Mouse (Mus musculus) kidney, embryonic 14.5 days (tissue): Measurements from ENCODE around the gene Zmynd8. TPM values are rescaled to one million over a fixed set of nuclear protein-coding genes. Genes with fewer than 3 reads are reported as not detected.

Experiments
- ATAC-seq: fragments of 200-750 bp; cut with Nextera tagmentation; 2 replicates; pipeline ENCODE4 v1.8.0; 2017; ENCODE audit warnings: moderate number of reproducible peaks, mild to moderate bottlenecking, moderate TSS enrichment, moderate library complexity; ENCODE audit not compliant: low FRiP score, low TSS enrichment
- H3K27ac ChIP-seq: fragments of 300-500 bp; sonication (generic); 2 replicates; pipeline ENCODE4 v1.5.1; 2014; ENCODE audit warnings: low read depth, mild to moderate bottlenecking, low read length, moderate library complexity, mixed read lengths
- H3K27me3 ChIP-seq: fragments of 300-500 bp; sonication (generic); 2 replicates; pipeline ENCODE4 v1.6.1; 2014; ENCODE audit warnings: mild to moderate bottlenecking, low read length; ENCODE audit not compliant: control insufficient read depth, insufficient read depth
- H3K36me3 ChIP-seq: fragments of 300-500 bp; sonication (generic); 2 replicates; pipeline ENCODE4 v1.6.1; 2014; ENCODE audit warnings: low read length, mixed read lengths; ENCODE audit not compliant: control insufficient read depth, insufficient read depth
- H3K4me1 ChIP-seq: fragments of 300-500 bp; sonication (generic); 2 replicates; pipeline ENCODE4 v1.6.1; 2014; ENCODE audit warnings: low read length, mixed read lengths; ENCODE audit not compliant: control insufficient read depth, insufficient read depth
- H3K4me2 ChIP-seq: fragments of 300-500 bp; sonication (generic); replicated peaks from 2 replicates; pipeline ENCODE4 v1.6.1; 2014; ENCODE audit warnings: low read depth, mild to moderate bottlenecking, low read length
- H3K4me3 ChIP-seq: fragments of 300-500 bp; sonication (generic); 2 replicates; pipeline ENCODE4 v1.5.1; 2014; ENCODE audit warnings: mild to moderate bottlenecking, low read length
- H3K9ac ChIP-seq: fragments of 300-500 bp; sonication (generic); 2 replicates; pipeline ENCODE4 v1.6.1; 2014; ENCODE audit warnings: low read depth, mild to moderate bottlenecking, low read length, moderate library complexity
- H3K9me3 ChIP-seq: fragments of 300-500 bp; sonication (generic); 2 replicates; pipeline ENCODE4 v1.6.1; 2016; ENCODE audit warnings: low read length; ENCODE audit not compliant: control insufficient read depth
- WGBS: fragments of 180-500 bp; shearing (Covaris S2); extraction: QIAGEN DNeasy Blood & Tissue Kit; methylation state at CpG from one replicate; pipeline ENCODE4 v1.1.7; 2014; 5-methylcytosine and 5-hydroxymethylcytosine counted together
- polyA plus RNA-seq: library from polyadenylated mRNA; unstranded; fragments of >200 nt; fragmentation: Nextera tagmentation; extraction: Ambion mirVana; gene quantifications from 2 replicates; pipeline ENCODE4 v1.2.1, GENCODE M21; 2014

Gene Zmynd8
- polyA plus RNA-seq, 1 experiment from 2014 or later: 61.1 TPM

- no peak for ATAC-seq
- Histone ChIP-seq H3K4me2 (no peak overlapping the region), H3K27me3 (no peaks in the 10 kb centered on the region), H3K4me3 (no peak overlapping the region), H3K27ac (no peak overlapping the region), H3K9ac (no peak overlapping the region), H3K4me1 (no peaks in the 10 kb centered on the region), H3K9me3 (no peaks in the 10 kb centered on the region), H3K36me3 (peaks cover 86% of the 10 kb centered on the region)
- WGBS: 86% methylated on average over 3 of the region's 3 CpGs
These were observed 78.7 kb downstream of the Zmynd8 start for GRCm38 (mm10) chr2:165820073-165820472.

DNA sequence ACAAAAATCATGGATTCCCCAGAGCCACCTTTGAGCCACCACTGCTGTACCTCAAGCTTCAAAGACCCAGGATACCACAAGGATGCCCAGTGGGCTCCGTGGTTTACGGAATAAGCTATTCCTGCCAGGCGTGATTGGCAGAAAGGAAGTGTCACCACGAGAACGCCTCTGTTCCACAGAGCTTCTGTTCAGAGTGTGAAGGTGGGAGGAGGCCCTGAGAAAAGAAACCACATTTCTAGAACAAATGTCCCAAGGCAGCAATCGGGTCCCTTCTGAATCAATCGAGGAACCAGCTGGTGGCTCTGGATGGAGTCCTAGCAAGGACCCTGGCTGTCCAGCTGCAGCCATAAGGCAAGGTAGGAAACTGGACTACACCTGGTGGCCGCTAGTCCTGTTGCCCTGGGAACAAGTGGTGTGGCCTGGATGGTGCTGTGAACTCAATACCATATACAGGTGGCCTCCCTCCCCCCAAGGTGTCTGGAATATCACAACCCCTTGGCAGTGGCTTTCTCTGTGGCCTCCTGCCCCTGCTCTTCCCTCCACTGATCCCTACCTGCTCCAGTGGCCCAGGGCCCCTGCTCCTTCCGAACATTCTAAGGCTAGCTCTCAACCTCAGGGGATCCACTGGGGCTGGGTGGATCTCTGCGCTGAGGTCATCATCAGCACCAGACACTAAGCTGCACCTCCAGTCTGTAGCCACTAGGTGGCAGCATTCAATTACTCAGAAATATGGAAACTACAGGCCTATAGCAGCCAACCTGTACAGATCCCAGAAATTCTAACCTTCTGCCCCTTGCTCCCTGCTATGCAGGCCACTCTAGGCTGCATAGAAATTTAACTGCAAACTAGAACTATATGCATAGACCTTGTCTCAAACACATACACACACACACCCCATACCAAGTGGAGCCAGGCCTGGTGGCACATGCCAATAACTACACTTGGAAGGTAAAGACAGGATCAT is 79.5 kb downstream of the Zmynd8 start:
- no peaks in the 10 kb centered on the region for H3K4me1 ChIP-seq
- no peak overlapping the region for H3K4me2 ChIP-seq
- H3K27ac ChIP-seq: no peak overlapping the region
- H3K36me3 ChIP-seq: peaks cover 87% of the 10 kb centered on the region
- 81% methylated on average over 10 of the region's 10 CpGs for WGBS
- peak; percentile 69; the same call in 1 of the 2 replicates for ATAC-seq
- no peaks in the 10 kb centered on the region for H3K9me3 ChIP-seq
- H3K4me3 ChIP-seq: no peak overlapping the region
- H3K27me3 ChIP-seq: no peaks in the 10 kb centered on the region
- 0 out of 2 replicates have a peak overlapping the region, but pooled peaks have one; percentile 4 for H3K9ac ChIP-seq

DNA sequence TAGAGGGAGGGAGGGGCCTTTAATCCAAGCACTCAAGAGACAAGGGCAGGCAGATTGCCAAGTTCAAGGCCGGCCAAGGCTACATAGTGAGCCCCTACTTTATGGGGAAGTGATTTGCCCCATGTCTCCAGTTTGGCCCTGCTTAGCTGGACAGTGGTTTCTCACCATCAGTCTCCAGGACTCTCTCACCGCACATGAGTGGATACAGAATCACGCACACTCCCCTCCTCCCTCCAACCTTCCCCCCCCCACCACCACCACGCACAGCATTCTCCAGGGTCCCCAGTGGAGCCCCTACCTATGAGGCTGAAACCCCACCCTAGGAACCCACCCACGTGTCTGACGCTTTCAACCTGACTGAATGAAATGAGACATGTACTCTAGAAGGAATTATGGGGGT is 80.2 kb downstream of the Zmynd8 start:
- Histone ChIP-seq H3K27me3 (no peaks in the 10 kb centered on the region), H3K27ac (no peak overlapping the region), H3K4me3 (no peak overlapping the region), H3K9me3 (no peaks in the 10 kb centered on the region), H3K4me2 (no peak overlapping the region), H3K36me3 (peaks cover 88% of the 10 kb centered on the region), H3K4me1 (no peaks in the 10 kb centered on the region), H3K9ac (no peak overlapping the region)
- WGBS: 80% methylated on average over 6 of the region's 6 CpGs
- ATAC-seq: no peak

DNA sequence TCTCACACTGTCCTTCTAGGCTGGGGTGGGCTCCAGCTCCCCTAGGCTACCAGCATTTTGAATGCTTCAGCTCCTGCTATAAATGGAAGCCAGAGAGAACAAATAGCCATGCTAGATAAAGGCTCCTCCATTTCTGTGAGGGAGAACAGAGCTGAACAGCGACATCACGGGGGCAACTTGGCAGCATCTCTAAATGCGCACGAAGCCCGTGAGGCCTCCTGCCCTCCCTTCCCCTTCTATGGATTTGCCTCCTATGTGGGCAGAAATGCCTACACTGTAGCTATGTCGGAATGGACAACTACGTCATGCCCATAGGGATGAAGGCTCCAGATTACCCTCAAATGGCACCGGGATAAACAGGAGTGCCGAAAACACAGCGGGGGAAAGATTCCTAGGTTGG is 81.4 kb downstream of the Zmynd8 start:
- ATAC-seq: no peak
- Histone ChIP-seq H3K4me2 (no peak overlapping the region), H3K36me3 (peaks cover 88% of the 10 kb centered on the region), H3K4me1 (no peaks in the 10 kb centered on the region), H3K27ac (no peak overlapping the region), H3K27me3 (no peaks in the 10 kb centered on the region), H3K9ac (no peak overlapping the region), H3K4me3 (no peak overlapping the region), H3K9me3 (no peaks in the 10 kb centered on the region)
- 97% methylated on average over 10 of the region's 10 CpGs for WGBS

DNA sequence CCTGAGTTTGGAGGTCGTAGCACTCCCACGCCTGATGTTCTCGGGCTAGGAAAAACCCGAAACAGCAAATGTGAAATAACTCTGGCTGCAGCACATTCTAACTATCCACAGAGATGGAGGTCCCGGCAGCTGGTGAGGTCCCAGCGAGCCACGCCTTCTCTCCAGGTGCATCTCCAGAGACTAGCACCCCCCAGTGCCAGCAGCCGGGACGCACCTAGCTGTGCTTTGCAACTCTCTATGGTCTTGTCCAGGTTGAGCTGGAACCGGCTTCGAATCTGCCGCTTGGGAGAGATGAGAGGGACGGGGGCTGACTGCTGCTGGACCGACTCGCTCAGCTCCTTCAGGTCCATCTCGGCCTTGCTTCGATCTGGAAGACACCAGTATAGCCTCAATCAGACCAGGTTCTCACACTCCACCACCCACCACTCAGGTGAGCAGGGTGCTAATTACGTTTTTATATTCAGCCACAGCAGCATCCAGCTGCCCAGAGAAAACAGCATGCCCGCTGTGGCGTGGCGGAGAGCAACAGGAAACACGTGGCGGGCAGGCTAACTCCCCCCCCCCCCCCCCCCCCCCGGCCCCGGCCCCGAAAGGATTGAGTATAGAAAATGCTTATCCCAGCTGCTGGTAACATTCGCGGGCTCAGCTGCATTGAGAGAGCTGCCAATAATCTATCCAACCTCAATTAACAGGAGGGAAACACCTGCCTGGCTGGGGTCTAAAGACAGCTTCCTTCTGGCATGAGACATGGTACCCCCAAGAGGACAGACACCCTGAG is 83.5 kb downstream of the Zmynd8 start:
- Histone ChIP-seq H3K36me3 (peaks cover 89% of the 10 kb centered on the region), H3K4me3 (no peak overlapping the region), H3K4me1 (no peaks in the 10 kb centered on the region), H3K9me3 (no peaks in the 10 kb centered on the region), H3K27me3 (no peaks in the 10 kb centered on the region), H3K4me2 (no peak overlapping the region), H3K9ac (no peak overlapping the region), H3K27ac (no peak overlapping the region)
- no peak for ATAC-seq
- WGBS: 89% methylated on average over 25 of the region's 28 CpGs

- H3K4me1 ChIP-seq: no peaks in the 10 kb centered on the region
- H3K27me3 ChIP-seq: no peaks in the 10 kb centered on the region
- no peaks in the 10 kb centered on the region for H3K9me3 ChIP-seq
- H3K4me3 ChIP-seq: no peak overlapping the region
- peaks cover 90% of the 10 kb centered on the region for H3K36me3 ChIP-seq
- H3K9ac ChIP-seq: no peak overlapping the region
- H3K4me2 ChIP-seq: no peak overlapping the region
- ATAC-seq: no peak
- no peak overlapping the region for H3K27ac ChIP-seq
- 66% methylated on average over 8 of the region's 8 CpGs for WGBS
These were observed 85.9 kb downstream of the Zmynd8 start for GRCm38 (mm10) chr2:165812889-165813288.

GRCm38 (mm10) chr2:165811536-165811935 is 87.3 kb downstream of the Zmynd8 start:
- ATAC-seq: 0 out of 2 replicates have a peak, but pooled peaks have one; percentile 36
- Histone ChIP-seq H3K9ac (no peak overlapping the region), H3K9me3 (no peaks in the 10 kb centered on the region), H3K4me3 (no peak overlapping the region), H3K4me1 (no peaks in the 10 kb centered on the region), H3K4me2 (no peak overlapping the region), H3K27me3 (no peaks in the 10 kb centered on the region), H3K36me3 (peaks cover 90% of the 10 kb centered on the region), H3K27ac (no peak overlapping the region)
- 64% methylated on average over 5 of the region's 5 CpGs for WGBS

DNA sequence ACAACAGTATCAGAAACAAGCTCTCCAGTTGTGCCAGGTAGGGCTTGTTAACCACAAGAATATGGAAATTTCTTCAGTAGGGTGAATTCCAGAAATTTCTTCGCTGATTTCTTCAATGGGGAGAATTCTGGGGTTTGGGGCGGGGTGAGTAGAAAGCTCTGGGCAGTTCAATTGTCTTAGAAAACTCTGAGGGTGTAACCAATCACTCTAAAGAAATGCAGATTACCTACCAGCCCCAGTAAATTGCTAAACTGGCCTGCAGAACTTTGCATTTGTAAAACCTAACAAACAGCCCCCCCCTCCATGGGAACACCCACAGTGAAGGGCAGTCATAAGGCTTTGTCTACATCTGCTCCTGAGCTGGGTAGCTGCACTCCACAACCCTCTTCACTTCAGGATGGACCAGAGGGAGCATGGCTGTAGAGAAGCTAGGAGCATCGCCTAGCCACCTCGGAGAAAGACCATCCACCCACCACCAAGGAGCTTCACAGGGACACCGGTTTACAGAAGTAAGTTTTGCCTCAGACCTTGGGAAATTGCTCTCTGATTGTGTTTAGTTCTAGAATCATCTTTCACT is 88.8 kb downstream of the Zmynd8 start:
- 84% methylated on average over 5 of the region's 5 CpGs for WGBS
- peaks cover 94% of the 10 kb centered on the region for H3K36me3 ChIP-seq
- H3K9ac ChIP-seq: no peak overlapping the region
- no peak overlapping the region for H3K4me3 ChIP-seq
- no peaks in the 10 kb centered on the region for H3K27me3 ChIP-seq
- no peak for ATAC-seq
- H3K4me1 ChIP-seq: no peaks in the 10 kb centered on the region
- no peak overlapping the region for H3K27ac ChIP-seq
- H3K9me3 ChIP-seq: no peaks in the 10 kb centered on the region
- H3K4me2 ChIP-seq: no peak overlapping the region
